Mouse (Mus musculus) MEL (cell line): Measurements from ENCODE around the gene Dnm2. TPM values are rescaled to one million over a fixed set of nuclear protein-coding genes. Genes with fewer than 3 reads are reported as not detected.
"Not testable (repeated sequence)": the region's sequence is repeated elsewhere in the genome, so short reads cannot be mapped to it uniquely, and the experiment has no call there.

Experiments
- DNase-seq: peaks from one replicate; pipeline ENCODE4 v3.0.0; 2011; ENCODE audit warnings: low read depth, low spot score
- H3K27ac ChIP-seq: 2 replicates; pipeline ENCODE4 v1.5.1; 2012; ENCODE audit warnings: low read depth, mild to moderate bottlenecking, control low read depth, low read length, moderate library complexity; ENCODE audit not compliant: control insufficient read depth
- H3K27me3 ChIP-seq, 2 experiments: fragments of 150-350 bp in 1 of 2; sonication (generic) in 1 of 2; 2 replicates each; pipeline ENCODE4 v1.6.1; 2012; ENCODE audit warnings: low read length in 2 of 2, mild to moderate bottlenecking in 2 of 2, improper control_type of control experiment in 1 of 2, moderate library complexity in 1 of 2; ENCODE audit not compliant: insufficient read depth in 2 of 2, control insufficient read depth in 1 of 2
- H3K36me3 ChIP-seq, 2 experiments: 2 replicates each; pipeline ENCODE4 v1.6.1; 2012 to 2014; ENCODE audit warnings: low read length in 2 of 2, improper control_type of control experiment in 1 of 2, inconsistent platforms in 1 of 2, mild to moderate bottlenecking in 1 of 2; ENCODE audit not compliant: insufficient read depth in 2 of 2, control insufficient read depth in 1 of 2
- H3K4me1 ChIP-seq, 2 experiments: fragments of 150-350 bp in 1 of 2; sonication (generic) in 1 of 2; 2 replicates each; pipeline ENCODE4 v1.6.1; 2012; ENCODE audit warnings: low read length in 2 of 2, improper control_type of control experiment in 1 of 2, mild to moderate bottlenecking in 1 of 2; ENCODE audit not compliant: insufficient read depth in 2 of 2, control insufficient read depth in 1 of 2
- H3K4me3 ChIP-seq, 2 experiments: fragments of 150-350 bp in 1 of 2; sonication (generic) in 1 of 2; 2 replicates each; pipeline ENCODE4 v1.5.1; 2012; ENCODE audit warnings: low read depth in 2 of 2, low read length in 2 of 2, mild to moderate bottlenecking in 2 of 2, moderate library complexity in 2 of 2, control low read depth in 1 of 2, improper control_type of control experiment in 1 of 2; ENCODE audit not compliant: control insufficient read depth in 1 of 2, insufficient read depth in 1 of 2
- H3K79me2 ChIP-seq: 2 replicates; pipeline ENCODE4 v1.6.1; 2012; ENCODE audit warnings: mild to moderate bottlenecking, low read length, moderate library complexity; ENCODE audit not compliant: control insufficient read depth, poor library complexity, insufficient read depth
- H3K9ac ChIP-seq: 2 replicates; pipeline ENCODE4 v1.6.1; 2012; ENCODE audit warnings: low read depth, mild to moderate bottlenecking, control low read depth, low read length, moderate library complexity; ENCODE audit not compliant: control insufficient read depth, poor library complexity, severe bottlenecking
- H3K9me3 ChIP-seq: fragments of 150-350 bp; sonication (generic); replicated peaks from 2 replicates; pipeline ENCODE4 v1.6.1; 2012; ENCODE audit warnings: mild to moderate bottlenecking, low read length, improper control_type of control experiment, moderate library complexity; ENCODE audit not compliant: insufficient read depth
- CTCF ChIP-seq, 3 experiments: IDR thresholded peaks in 2 of 3; conservative IDR thresholded peaks in 1 of 3; 2 replicates each; pipeline ENCODE4 v1.5.1; 2011 to 2012; ENCODE audit warnings: low read length in 3 of 3, low read depth in 2 of 3, mild to moderate bottlenecking in 2 of 3, improper control_type of control experiment in 1 of 3, inconsistent platforms in 1 of 3, mixed read lengths in 1 of 3, moderate library complexity in 1 of 3; ENCODE audit not compliant: control insufficient read depth in 1 of 3, insufficient read depth in 1 of 3, poor library complexity in 1 of 3, severe bottlenecking in 1 of 3
- ELF1 ChIP-seq: IDR thresholded peaks from 2 replicates; pipeline ENCODE4 v1.6.1; 2014; ENCODE audit warnings: low read depth, mild to moderate bottlenecking, inconsistent platforms, low read length, improper control_type of control experiment, moderate library complexity
- ETS1 ChIP-seq: IDR thresholded peaks from 2 replicates; pipeline ENCODE4 v1.6.1; 2012; ENCODE audit warnings: low read depth, mild to moderate bottlenecking, inconsistent platforms, low read length, improper control_type of control experiment, moderate library complexity
- GABPA ChIP-seq: IDR thresholded peaks from 2 replicates; pipeline ENCODE4 v1.6.1; 2012; ENCODE audit warnings: low read depth, mild to moderate bottlenecking, inconsistent platforms, low read length, improper control_type of control experiment, moderate library complexity
- HCFC1 ChIP-seq: IDR thresholded peaks from 2 replicates; pipeline ENCODE4 v1.6.1; 2012; ENCODE audit warnings: low read depth, mild to moderate bottlenecking, inconsistent platforms, low read length, improper control_type of control experiment, moderate library complexity
- JUND ChIP-seq: IDR thresholded peaks from 2 replicates; pipeline ENCODE4 v1.6.1; 2011; ENCODE audit warnings: low read depth, mild to moderate bottlenecking, improper control_type of control experiment, low read length
- KAT2A ChIP-seq: conservative IDR thresholded peaks from 2 replicates; pipeline ENCODE4 v1.6.1; 2012; ENCODE audit warnings: low read depth, low read length, improper control_type of control experiment, inconsistent platforms
- NRF1 ChIP-seq: IDR thresholded peaks from 2 replicates; pipeline ENCODE4 v1.6.1; 2014; ENCODE audit warnings: low read depth, mild to moderate bottlenecking, inconsistent platforms, low read length, improper control_type of control experiment, moderate library complexity; ENCODE audit not compliant: poor library complexity, insufficient read depth, severe bottlenecking
- POLR2A ChIP-seq, 2 experiments: IDR thresholded peaks; 2 replicates each; pipeline ENCODE4 v1.6.1; 2011 to 2012; ENCODE audit warnings: low read length in 2 of 2, mild to moderate bottlenecking in 2 of 2, control low read depth in 1 of 2, improper control_type of control experiment in 1 of 2, low read depth in 1 of 2, moderate library complexity in 1 of 2; ENCODE audit not compliant: control insufficient read depth in 1 of 2, insufficient read depth in 1 of 2, poor library complexity in 1 of 2
- POLR2AphosphoS2 ChIP-seq: IDR thresholded peaks from 2 replicates; pipeline ENCODE4 v1.6.1; 2011; ENCODE audit warnings: low read length, improper control_type of control experiment
- RAD21 ChIP-seq: IDR thresholded peaks from 2 replicates; pipeline ENCODE4 v1.6.1; 2011; ENCODE audit warnings: mild to moderate bottlenecking, low read depth, low read length, improper control_type of control experiment
- RCOR1 ChIP-seq: IDR thresholded peaks from 2 replicates; pipeline ENCODE4 v1.6.1; 2012; ENCODE audit warnings: low read depth, mild to moderate bottlenecking, inconsistent platforms, low read length, improper control_type of control experiment
- SIN3A ChIP-seq: IDR thresholded peaks from 2 replicates; pipeline ENCODE4 v1.6.1; 2012; ENCODE audit warnings: low read length, improper control_type of control experiment, inconsistent platforms
- TAL1 ChIP-seq: IDR thresholded peaks from 2 replicates; pipeline ENCODE4 v1.6.1; 2012; ENCODE audit warnings: mild to moderate bottlenecking, inconsistent platforms, low read length, moderate library complexity, mixed read lengths
- TBP ChIP-seq: IDR thresholded peaks from 2 replicates; pipeline ENCODE4 v1.8.0; 2011; ENCODE audit warnings: low read depth, low read length, improper control_type of control experiment
- ZC3H11A ChIP-seq: IDR thresholded peaks from 2 replicates; pipeline ENCODE4 v1.6.1; 2012; ENCODE audit warnings: low read depth, mild to moderate bottlenecking, inconsistent platforms, low read length, improper control_type of control experiment
- ZKSCAN1 ChIP-seq: IDR thresholded peaks from 2 replicates; pipeline ENCODE4 v1.6.1; 2012; ENCODE audit warnings: low read depth, mild to moderate bottlenecking, inconsistent platforms, low read length, improper control_type of control experiment, moderate library complexity
- ZMIZ1 ChIP-seq: IDR thresholded peaks from 2 replicates; pipeline ENCODE4 v1.6.1; 2012; ENCODE audit warnings: low read depth, mild to moderate bottlenecking, inconsistent platforms, low read length, improper control_type of control experiment, moderate library complexity
- ZNF384 ChIP-seq: IDR thresholded peaks from 2 replicates; pipeline ENCODE4 v1.6.1; 2012; ENCODE audit warnings: low read depth, mild to moderate bottlenecking, inconsistent platforms, low read length, improper control_type of control experiment
- polyA plus RNA-seq, 2 experiments: library from polyadenylated mRNA; stranded (reverse) in 1 of 2; unstranded in 1 of 2; fragments of >175 nt in 1 of 2; fragments of >200 nt in 1 of 2; gene quantifications; 2 replicates each; pipeline versions ENCODE4 v1.2.1 to v1.2.4; 2012; ENCODE audit warnings: low replicate concordance in 2 of 2, low read depth in 1 of 2; ENCODE audit not compliant: insufficient read length in 2 of 2, insufficient read depth in 1 of 2, missing spikeins in 1 of 2
- total RNA-seq: library from RNA; depleted of rRNA; stranded (reverse); fragments of 300-350 nt; gene quantifications from 2 replicates; pipeline ENCODE4 v1.2.3, GENCODE M21; 2012

Dnm2 gene
- total and polyA plus RNA-seq, 3 experiments: 117 to 832 (median 237) TPM

- Histone ChIP-seq H3K9ac (no peak overlapping the region), H3K27me3 (no peaks in the 10 kb centered on the region), H3K27ac (no peak overlapping the region), H3K79me2 (no peaks in the 10 kb centered on the region), H3K9me3 (no peaks in the 10 kb centered on the region), H3K36me3 (peaks cover 0 to 38% of the 10 kb centered on the region in 2 experiments; a peak in 2 of 4 replicates), H3K4me3 (no peak overlapping the region), H3K4me1 (no peaks in the 10 kb centered on the region)
- no peak for DNase-seq
- no peak for TF ChIP-seq ZC3H11A
- TF ChIP-seq HCFC1: no peak
- TF ChIP-seq TAL1: no peak
- no peak for TF ChIP-seq RCOR1
- TF ChIP-seq GABPA: no peak
- no peak for TF ChIP-seq KAT2A
- no peak for TF ChIP-seq POLR2AphosphoS2
Observed at GRCm38 (mm10) chr9:21484065-21484464, 59.4 kb downstream of the Dnm2 start.

GRCm38 (mm10) chr9:21488246-21488645 lies 63.5 kb downstream of the Dnm2 start:
- H3K4me1 ChIP-seq, H3K9ac ChIP-seq, H3K27me3 ChIP-seq, H3K4me3 ChIP-seq, H3K27ac ChIP-seq, DNase-seq, H3K9me3 ChIP-seq, H3K79me2 ChIP-seq: not testable (repeated sequence)
- TF ChIP-seq ZNF384 (peak; percentile 80; the same call in 1 of the 2 replicates), RAD21 (peak; percentile 2), POLR2A (IDR thresholded peaks at IDR 0.05; ENCODE audit: control insufficient read depth in 1 of 2, insufficient read depth in 1 of 2, low read depth in 1 of 2, low read length in 2 of 2, poor library complexity in 1 of 2) (0 out of 4 replicates have a peak, but pooled peaks of 1 of the 2 experiments have one; percentile 28), CTCF (IDR thresholded peaks at IDR 0.05 in 2 of 3, conservative IDR thresholded peaks at IDR 0.05 in 1 of 3; ENCODE audit: control insufficient read depth in 1 of 3, insufficient read depth in 1 of 3, low read depth in 2 of 3, low read length in 3 of 3, poor library complexity in 1 of 3, severe bottlenecking in 1 of 3) (peak in 1 of 3 experiments; percentile 13; a peak in 1 of 6 replicates)
- peaks cover 0 to 23% of the 10 kb centered on the region in 2 experiments; a peak in 2 of 4 replicates for H3K36me3 ChIP-seq

DNA sequence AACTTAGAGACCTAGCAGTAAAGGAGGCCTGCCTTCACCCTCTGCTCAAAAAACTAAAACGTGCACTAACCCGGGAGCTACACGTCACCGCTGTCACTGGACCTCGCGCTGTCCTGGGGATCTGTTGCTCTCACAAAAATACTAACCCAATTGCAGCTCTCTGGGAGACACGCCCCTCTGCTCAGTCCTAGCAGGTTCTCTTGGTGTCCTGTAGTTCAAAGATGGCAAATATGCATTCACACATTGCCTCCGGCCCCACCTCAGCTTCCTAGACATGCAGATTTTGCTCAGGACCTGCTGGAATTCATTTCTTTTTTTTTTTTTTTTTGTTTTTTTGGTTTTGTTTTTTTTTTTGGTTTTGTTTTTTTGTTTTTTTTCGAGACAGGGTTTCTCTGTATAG lies 66.0 kb downstream of the Dnm2 start:
- TF ChIP-seq ZKSCAN1 (no peak), ZC3H11A (no peak), RAD21 (no peak), JUND (no peak), ZNF384 (no peak), ETS1 (no peak), CTCF (IDR thresholded peaks at IDR 0.05 in 2 of 3, conservative IDR thresholded peaks at IDR 0.05 in 1 of 3; ENCODE audit: control insufficient read depth in 1 of 3, insufficient read depth in 1 of 3, low read depth in 2 of 3, low read length in 3 of 3, poor library complexity in 1 of 3, severe bottlenecking in 1 of 3) (no peak), ZMIZ1 (no peak), TBP (no peak), TAL1 (no peak), NRF1 (no peak), ELF1 (no peak), HCFC1 (no peak), SIN3A (no peak), POLR2A (IDR thresholded peaks at IDR 0.05; ENCODE audit: control insufficient read depth in 1 of 2, insufficient read depth in 1 of 2, low read depth in 1 of 2, low read length in 2 of 2, poor library complexity in 1 of 2) (no peak)
- Histone ChIP-seq H3K4me3 (no peak overlapping the region), H3K36me3 (peaks cover 0 to 15% of the 10 kb centered on the region in 2 experiments; a peak in 2 of 4 replicates), H3K9ac (no peak overlapping the region), H3K4me1 (no peaks in the 10 kb centered on the region), H3K27ac (no peak overlapping the region), H3K79me2 (no peaks in the 10 kb centered on the region), H3K9me3 (no peaks in the 10 kb centered on the region), H3K27me3 (no peaks in the 10 kb centered on the region)
- DNase-seq: no peak
